Comparison of ENCODE assay signal across 7 mouse cellular contexts in the genomic region with DNA sequence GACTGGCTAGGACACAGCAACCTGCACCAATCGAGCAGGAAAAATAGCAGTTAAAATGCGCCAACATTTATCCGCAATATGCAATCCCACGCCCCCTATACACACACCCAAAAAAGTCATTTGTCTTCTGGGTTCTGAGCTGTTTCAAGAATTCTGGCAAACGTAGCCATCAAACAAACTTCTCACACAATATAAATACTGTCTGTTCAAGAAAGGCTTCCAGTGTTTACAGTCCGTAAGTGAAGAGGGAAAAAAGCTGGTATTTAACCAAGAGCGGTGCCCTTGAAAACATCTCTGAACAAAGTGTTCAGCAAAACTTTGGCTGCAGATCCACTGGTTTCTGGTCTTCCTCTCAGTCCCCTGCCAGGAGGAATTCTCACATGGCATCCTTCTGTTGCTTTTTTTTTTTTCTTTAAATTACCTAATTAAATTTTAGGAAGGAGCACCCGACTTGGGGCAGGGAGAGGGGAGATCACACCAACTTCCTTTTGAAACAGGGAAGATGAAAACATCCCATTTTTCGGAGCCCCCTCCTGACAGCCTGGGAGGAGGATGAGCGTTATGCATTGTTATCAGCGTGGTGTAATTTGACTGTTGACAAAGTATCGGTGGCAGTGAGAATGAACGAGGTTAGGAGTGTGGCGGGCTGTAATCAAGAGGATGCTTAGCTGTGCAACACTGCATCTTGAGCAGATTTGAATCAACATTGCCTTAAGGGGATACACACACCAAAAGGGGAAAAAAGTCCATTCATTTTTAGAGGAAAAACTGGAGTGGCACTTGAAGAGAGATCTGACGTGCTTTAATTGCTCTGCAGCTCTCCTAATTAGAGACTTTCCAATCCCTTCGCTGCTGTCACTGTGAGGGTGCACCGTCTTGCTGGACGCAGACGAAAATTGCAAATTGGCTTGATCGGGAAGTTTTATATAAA.
DNase-seq lines count a peak whose midpoint lies in the region; ATAC-seq and TF ChIP-seq lines count a peak whose summit lies in the region.

No protein-coding gene starts in this region.

- H3K9ac ChIP-seq in lung, embryonic 15.5 days, result no peak overlapping the region
- H3K9ac ChIP-seq in forebrain, embryonic 12.5 days, result no peak overlapping the region; the same call in 1 of the 2 replicates

- no peaks in the 10 kb centered on the region for H3K9me3 ChIP-seq in lung, embryonic 15.5 days
- no peaks in the 10 kb centered on the region for H3K9me3 ChIP-seq in forebrain, embryonic 12.5 days

- ATAC-seq in lung, embryonic 15.5 days (ENCODE audit: borderline replicate concordance, extremely low read depth, low FRiP score, low TSS enrichment), result peak; percentile 41; the same call in 1 of the 2 replicates
- peak; percentile 81; the same call in 1 of the 2 replicates for ATAC-seq in forebrain, embryonic 12.5 days (ENCODE audit: low FRiP score)
- no peak for ATAC-seq in inflammation-experienced regulatory T-cells, adult 6 months

- 4% methylated on average over 20 of the region's 20 CpGs for WGBS in lung, embryonic 15.5 days
- 20% methylated on average over 20 of the region's 20 CpGs for WGBS in lung, adult 2 months
- 14% methylated on average over 20 of the region's 20 CpGs for WGBS in forebrain, embryonic 12.5 days

- peak overlapping the region; percentile 48 for H3K4me2 ChIP-seq in lung, embryonic 15.5 days
- peak overlapping the region; percentile 52 for H3K4me2 ChIP-seq in forebrain, embryonic 12.5 days

- DNase-seq in lung, adult 2 months, result no peak
- DNase-seq in lung, postnatal 10 days, result peak; percentile 44
- no peak for DNase-seq in left cerebral cortex, adult 11 months (ENCODE audit: low spot score)
- no peak for DNase-seq in ovary, postnatal 14 days (ENCODE audit: low spot score)

- H3K27me3 ChIP-seq in lung, embryonic 15.5 days, result no peaks in the 10 kb centered on the region
- peaks cover 18% of the 10 kb centered on the region for H3K27me3 ChIP-seq in forebrain, embryonic 12.5 days

- no peak for TF ChIP-seq POLR2A in lung, adult 2 months (IDR thresholded peaks at IDR 0.05; ENCODE audit: borderline replicate concordance, extremely low read depth, low read depth, low read length)

- H3K4me3 ChIP-seq in lung, embryonic 15.5 days, result peak overlapping the region; percentile 22
- no peak overlapping the region for H3K4me3 ChIP-seq in lung, adult 2 months (replicated peaks; ENCODE audit: extremely low read depth, low read depth, low read length)
- peak overlapping the region; percentile 25 for H3K4me3 ChIP-seq in forebrain, embryonic 12.5 days (replicated peaks)

- peaks cover 62% of the 10 kb centered on the region for H3K4me1 ChIP-seq in lung, embryonic 15.5 days
- H3K4me1 ChIP-seq in lung, adult 2 months (ENCODE audit: control insufficient read depth, insufficient read depth, low read length), result no peaks in the 10 kb centered on the region; the same call in 1 of the 2 replicates
- peaks cover 69% of the 10 kb centered on the region for H3K4me1 ChIP-seq in forebrain, embryonic 12.5 days

- H3K27ac ChIP-seq in lung, embryonic 15.5 days, result peak overlapping the region; percentile 57
- H3K27ac ChIP-seq in forebrain, embryonic 12.5 days, result 0 out of 2 replicates have a peak overlapping the region, but pooled peaks have one; percentile 14

- TF ChIP-seq CTCF in lung, adult 2 months (IDR thresholded peaks at IDR 0.05; ENCODE audit: insufficient read depth, low read length), result no peak

- no peaks in the 10 kb centered on the region for H3K36me3 ChIP-seq in lung, embryonic 15.5 days
- no peaks in the 10 kb centered on the region for H3K36me3 ChIP-seq in forebrain, embryonic 12.5 days (replicated peaks)
